Mouse (Mus musculus) adrenal gland, postnatal 14 days (tissue): ENCODE data around the gene Aacs. TPM values are rescaled to one million over a fixed set of nuclear protein-coding genes. Genes with fewer than 3 reads are reported as not detected.

Experiments
- DNase-seq: peaks from one replicate; pipeline ENCODE4 v3.0.0; 2021; ENCODE audit warnings: mixed read lengths
- total RNA-seq: library from RNA; stranded (reverse); gene quantifications from 2 replicates; pipeline ENCODE4 v1.2.3, GENCODE M21; 2021

Gene Aacs
- total RNA-seq, 1 experiment from 2014 or later: 25.4 TPM

- DNase-seq: no peak
Observed at GRCm38 (mm10) chr5:125493093-125493423, 17.4 kb downstream of the Aacs start.

GRCm38 (mm10) chr5:125495655-125496054 lies 20.0 kb downstream of the Aacs start:
- DNase-seq: peak; percentile 44

- peak; percentile 74 for DNase-seq
Observed at GRCm38 (mm10) chr5:125497821-125498600, 22.4 kb downstream of the Aacs start.

GRCm38 (mm10) chr5:125501505-125501904 lies 25.9 kb downstream of the Aacs start:
- DNase-seq: no peak

GRCm38 (mm10) chr5:125502186-125502585 lies 26.6 kb downstream of the Aacs start:
- no peak for DNase-seq

- DNase-seq: no peak
Observed at GRCm38 (mm10) chr5:125503628-125504027, 28.0 kb downstream of the Aacs start.

GRCm38 (mm10) chr5:125504692-125505091 lies 29.1 kb downstream of the Aacs start:
- DNase-seq: no peak

- no peak for DNase-seq
Observed at GRCm38 (mm10) chr5:125505968-125506367, 30.4 kb downstream of the Aacs start.

GRCm38 (mm10) chr5:125507582-125507981 lies 32.0 kb downstream of the Aacs start:
- no peak for DNase-seq

- no peak for DNase-seq
Observed at GRCm38 (mm10) chr5:125508006-125508405, 32.4 kb downstream of the Aacs start.

- DNase-seq: peak; percentile 71
Observed at GRCm38 (mm10) chr5:125509541-125509940, 33.9 kb downstream of the Aacs start.

- no peak for DNase-seq
Observed at GRCm38 (mm10) chr5:125515006-125515405, 39.4 kb downstream of the Aacs start.

- peak; percentile 42 for DNase-seq
Observed at GRCm38 (mm10) chr5:125518640-125519039, 43.0 kb downstream of the Aacs start.

GRCm38 (mm10) chr5:125520930-125521590 lies 45.4 kb downstream of the Aacs start:
- peak; percentile 19 for DNase-seq

- DNase-seq: no peak
Observed at GRCm38 (mm10) chr5:125523361-125523760, 47.7 kb downstream of the Aacs start.

GRCm38 (mm10) chr5:125525516-125525915 lies 49.9 kb downstream of the Aacs start:
- peak; percentile 38 for DNase-seq

- DNase-seq: peak; percentile 45
Observed at GRCm38 (mm10) chr5:125526464-125526863, 50.9 kb downstream of the Aacs start.

GRCm38 (mm10) chr5:125529109-125529508 lies 53.5 kb downstream of the Aacs start:
- peak; percentile 75 for DNase-seq

- DNase-seq: no peak
Observed at GRCm38 (mm10) chr5:125531634-125532033, 56.0 kb downstream of the Aacs start, which contains the start of gene Tmem132b. Tmem132b (plus strand) TSS chr5:125531774.

- peak; percentile 23 for DNase-seq
Observed at GRCm38 (mm10) chr5:125532191-125532544, 56.6 kb downstream of the Aacs start.

GRCm38 (mm10) chr5:125532545-125533224 lies 57.1 kb downstream of the Aacs start:
- no peak for DNase-seq

- DNase-seq: no peak
Observed at GRCm38 (mm10) chr5:125533225-125533900, 57.7 kb downstream of the Aacs start.

GRCm38 (mm10) chr5:125534168-125534610 lies 58.6 kb downstream of the Aacs start:
- DNase-seq: no peak
